Mouse (Mus musculus) right cerebral cortex, postnatal 25 days (tissue): ENCODE measurements around the gene Reln.
A peak's percentile ranks its signal among the peaks of the same experiment; 100 is the strongest.

Source experiments
- DNase-seq: peaks from one replicate; pipeline ENCODE4 v3.0.0; 2022

The Reln gene

DNA sequence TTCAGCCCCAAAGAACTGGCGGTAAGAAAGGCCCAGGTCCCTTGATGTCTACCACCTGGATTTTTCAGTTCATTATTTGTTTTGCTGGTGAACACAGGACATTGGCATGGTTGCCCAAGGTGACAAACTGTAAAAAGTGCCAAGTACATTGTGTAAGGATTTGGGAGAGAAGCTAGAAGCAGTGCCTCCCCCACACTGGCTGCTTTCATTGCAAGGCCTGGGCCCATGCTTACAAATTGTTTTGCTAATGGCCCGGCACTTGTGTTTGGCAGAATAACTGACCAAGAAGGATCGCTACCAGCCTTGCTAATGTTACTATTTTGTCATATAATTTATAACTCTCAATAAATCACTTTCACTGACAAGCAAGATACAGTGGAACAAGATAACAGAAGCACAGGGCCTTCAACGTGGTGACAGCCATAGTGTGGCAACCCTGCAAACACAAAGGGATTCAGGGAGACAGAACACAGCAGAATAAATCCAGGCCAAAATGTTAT lies 425.2 kb downstream of the Reln start:
- DNase-seq: no peak

DNA sequence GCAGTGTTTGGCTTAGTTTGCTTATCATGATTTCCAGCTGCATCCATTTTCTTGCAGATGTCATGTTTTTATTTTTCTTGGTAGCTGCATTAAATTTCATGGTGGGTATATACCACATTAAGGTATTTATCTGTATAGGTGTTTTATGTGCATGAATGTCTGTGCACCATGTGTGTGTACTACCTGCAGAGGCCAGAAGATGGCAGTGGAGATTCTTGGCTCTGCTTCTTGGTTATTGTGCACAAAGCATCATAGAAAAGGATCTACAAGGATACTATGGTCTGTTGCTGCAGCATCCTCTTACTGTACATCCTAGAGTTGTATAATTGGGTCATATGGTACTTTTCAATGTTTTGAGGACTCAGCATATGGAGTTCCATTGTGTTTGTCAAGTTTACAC lies 428.5 kb downstream of the Reln start:
- DNase-seq: no peak

DNA sequence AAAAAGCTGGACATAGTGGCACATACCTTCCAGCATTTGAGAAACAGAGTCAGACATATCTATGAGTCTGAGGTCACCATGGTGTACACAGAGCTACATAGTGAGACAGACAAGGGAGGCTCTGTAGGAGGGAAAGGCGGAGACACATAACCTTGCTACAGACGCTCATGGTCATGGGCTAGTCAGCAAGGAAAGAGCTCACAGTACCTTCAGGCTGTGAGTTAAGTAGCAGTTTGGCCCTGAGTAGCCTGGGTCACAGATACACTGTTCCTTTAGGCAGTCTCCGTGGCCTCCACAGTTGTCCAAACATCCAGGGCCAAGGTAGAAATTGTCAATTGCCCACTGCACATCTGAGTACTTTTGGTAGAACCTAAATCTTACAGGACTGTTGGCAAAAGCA lies 429.7 kb downstream of the Reln start:
- DNase-seq: no peak

DNA sequence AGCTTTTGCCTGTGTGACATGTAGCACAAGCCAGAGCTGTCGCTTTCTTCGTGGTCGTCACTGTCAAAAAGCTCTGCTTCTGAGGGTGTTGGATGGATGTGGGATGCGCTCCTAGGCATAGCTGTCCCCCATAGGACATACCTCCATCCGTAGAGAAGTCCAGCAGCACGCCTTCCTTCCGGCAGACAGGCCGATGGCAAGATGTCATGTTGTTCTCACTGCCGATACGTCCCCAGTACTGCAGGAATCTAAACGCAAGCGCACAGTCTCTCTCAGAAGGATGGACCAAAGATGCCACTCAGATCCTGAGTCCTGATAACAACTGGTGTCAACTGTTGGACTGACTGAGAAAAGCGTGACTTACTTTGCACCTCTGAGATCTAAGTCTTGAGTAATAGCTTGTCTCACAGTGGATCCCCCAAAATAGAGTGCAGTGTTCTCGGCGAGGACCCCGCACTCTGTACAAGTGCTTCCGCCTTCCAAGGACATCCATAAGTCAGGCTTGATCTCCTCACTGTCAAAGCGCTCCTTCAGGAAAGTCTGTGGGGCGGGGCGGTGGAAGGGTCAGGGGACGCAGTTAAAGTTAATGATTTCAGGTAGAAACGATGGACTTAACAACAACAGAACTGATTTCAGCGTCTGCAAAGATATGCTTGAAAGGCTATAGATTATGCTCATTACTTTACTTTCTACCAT lies 431.5 kb downstream of the Reln start:
- no peak for DNase-seq

DNA sequence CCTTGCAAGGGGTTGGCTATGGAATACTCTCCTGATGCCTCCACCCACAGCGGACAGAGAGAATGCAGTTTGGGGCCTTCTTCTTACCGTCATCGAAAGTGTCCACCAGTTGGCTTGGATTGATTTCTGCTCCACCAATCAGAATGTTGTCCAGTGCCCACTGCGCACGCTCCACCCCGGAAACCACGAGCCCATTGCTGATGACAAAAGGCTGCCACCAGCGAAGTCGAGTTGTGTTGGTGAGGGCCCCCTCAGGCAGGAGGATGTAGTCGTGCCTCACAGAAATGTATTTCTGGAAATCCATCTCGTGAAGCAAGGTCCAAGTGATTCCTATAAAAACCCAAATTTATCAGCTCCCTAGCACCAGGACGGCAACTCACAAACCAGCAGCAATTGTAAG lies 433.8 kb downstream of the Reln start:
- DNase-seq: no peak

DNA sequence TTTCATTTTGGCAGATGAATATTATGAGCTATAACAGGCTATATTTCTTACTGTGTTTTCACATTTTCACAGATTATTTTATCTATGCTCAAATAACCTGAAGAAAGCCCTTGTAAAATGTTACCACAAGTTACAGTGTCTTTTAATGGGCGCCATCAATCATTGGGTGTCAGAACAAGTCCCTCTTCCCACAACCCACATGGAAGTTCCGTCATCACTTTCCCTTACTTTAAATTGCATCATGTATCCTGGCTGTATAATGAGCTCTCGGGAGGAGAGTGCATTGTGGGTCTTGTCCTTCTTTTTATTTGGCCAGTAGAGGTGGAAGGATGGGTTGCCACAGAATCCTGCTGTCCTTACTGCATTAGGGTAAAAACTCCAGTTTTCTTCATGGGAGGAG lies 434.8 kb downstream of the Reln start:
- no peak for DNase-seq

DNA sequence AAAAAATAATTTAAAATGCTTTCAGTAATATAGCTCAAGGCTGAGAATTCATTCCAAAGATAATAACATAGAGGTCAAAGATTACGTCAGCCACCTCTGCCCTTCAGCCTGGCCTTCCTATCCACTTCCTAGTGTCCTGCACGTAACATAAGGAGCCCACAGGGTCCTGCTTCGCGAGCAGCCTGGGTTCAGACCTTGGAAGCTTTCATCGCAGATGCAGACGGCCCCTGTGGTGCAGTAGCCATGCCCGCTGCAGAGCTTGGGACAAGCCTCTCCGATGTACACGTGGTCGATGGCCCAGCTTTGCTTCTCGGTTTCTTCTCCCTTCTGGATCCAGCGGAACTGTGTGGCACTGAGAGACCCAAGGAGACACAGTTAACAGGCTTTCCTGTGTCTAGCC lies 443.1 kb downstream of the Reln start:
- DNase-seq: no peak

DNA sequence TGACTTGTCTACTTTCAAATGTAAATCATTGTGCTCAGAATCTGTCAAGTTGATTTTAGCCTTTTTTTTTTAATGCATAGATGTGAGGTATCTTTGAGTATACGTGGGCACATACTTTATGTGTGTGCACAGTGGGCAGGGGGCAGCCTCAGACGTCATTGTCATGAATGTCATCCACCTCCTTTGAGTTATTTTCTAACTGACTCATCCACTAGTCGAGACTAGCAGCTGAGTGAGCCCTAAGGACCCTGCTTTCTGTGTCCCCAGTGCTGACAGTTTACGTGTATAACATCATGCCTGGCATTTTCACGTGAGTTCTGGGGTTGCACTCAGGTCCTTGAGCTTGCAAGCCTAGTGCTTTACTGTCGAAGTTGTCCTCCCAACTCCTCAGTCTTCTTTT lies 443.6 kb downstream of the Reln start:
- DNase-seq: no peak

DNA sequence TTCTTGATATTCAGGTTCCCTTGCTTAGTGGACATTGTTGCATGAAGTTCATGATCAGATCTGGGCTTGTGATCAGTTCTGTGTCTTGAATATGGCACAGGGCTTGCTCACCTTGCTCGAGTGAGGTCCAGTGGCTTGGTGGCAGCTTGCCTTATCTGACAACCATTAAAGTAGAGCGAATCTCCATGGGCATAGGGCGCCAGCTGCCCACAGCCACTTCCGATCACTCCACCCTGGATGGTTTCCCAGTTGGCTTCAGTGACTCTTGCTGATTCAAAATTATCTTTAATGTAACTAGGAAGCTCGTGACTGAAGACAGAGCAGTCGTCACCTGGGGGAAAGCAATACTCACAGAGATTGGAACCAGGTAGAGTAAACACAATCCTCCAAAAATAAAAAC lies 445.6 kb downstream of the Reln start:
- DNase-seq: no peak

DNA sequence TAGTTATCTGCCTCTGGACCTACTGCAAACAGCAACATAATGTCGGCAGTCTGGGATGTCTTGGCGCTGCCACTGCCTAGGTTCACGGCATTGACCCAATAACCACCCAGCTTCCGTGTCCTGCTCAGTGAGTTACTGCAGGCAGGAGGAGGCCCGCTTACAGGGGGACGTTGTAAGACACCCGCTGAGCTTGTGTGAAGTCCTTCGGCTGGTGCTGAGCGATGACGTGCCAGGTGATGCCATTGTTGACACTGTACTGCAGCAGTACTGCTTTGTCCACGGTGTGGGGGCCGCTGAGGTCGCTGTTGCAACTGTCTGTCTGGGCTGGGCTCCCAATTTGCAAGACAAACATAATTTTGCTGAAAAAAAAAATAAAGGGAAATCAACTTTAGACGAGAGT lies 447.9 kb downstream of the Reln start:
- DNase-seq: no peak

DNA sequence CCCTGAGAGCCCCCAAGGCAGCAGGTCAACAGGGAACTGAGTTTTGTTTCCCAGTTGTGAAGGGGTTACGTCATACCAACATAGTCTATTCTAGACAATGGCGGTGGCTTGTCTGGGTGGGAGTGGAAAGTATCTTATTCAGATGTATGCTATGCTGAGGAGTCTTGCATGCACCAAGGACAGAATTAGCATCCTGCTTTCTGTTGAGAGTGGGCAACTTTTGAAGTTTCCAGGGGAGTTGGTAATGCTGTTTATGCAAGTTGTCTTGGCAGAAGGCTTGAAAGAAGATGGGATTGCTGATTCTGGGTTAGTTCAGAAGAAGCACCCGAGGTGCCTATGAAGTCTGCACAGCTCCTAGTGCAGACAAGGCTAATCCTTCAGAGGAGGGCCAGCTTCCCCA lies 450.3 kb downstream of the Reln start:
- no peak for DNase-seq

DNA sequence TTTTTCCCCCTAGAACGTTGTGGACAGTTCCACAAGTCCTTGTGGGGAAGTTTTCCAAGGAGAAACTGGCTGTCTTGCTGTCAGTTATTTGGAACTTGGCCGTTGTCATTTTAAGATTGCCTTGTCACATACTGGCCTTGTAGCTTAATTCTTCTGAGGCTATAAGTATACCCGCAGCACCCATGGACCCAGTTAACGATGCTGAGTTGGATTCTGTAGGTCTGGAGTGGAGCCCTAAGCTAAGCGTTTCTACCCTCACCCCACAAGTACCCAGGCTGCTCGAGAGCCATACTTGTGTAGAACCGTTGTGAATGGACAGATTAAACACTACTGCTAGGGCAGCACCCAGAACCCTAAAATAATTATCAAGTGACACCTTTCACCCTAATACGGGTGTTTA lies 477.8 kb downstream of the Reln start:
- DNase-seq: no peak

DNA sequence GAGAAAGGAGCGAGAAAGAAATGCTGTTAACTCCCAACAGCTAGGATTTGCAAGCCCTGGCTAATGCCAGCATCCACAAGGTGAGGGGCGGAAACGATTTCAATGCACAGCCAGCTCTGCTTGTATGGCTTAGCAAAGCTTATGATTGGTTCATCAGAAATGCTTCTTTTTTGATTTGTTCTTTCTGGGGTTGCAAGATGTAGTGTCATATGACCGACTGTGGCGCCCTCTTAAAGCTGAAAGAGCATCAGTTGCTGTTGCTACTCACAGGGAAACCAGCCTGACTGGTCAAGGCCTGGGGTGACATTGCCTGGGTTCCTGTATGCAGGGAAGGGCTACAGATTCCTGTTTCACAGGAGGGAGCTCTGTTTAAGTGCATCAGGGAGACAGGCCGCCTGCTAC lies 478.2 kb downstream of the Reln start:
- peak; percentile 8 for DNase-seq

DNA sequence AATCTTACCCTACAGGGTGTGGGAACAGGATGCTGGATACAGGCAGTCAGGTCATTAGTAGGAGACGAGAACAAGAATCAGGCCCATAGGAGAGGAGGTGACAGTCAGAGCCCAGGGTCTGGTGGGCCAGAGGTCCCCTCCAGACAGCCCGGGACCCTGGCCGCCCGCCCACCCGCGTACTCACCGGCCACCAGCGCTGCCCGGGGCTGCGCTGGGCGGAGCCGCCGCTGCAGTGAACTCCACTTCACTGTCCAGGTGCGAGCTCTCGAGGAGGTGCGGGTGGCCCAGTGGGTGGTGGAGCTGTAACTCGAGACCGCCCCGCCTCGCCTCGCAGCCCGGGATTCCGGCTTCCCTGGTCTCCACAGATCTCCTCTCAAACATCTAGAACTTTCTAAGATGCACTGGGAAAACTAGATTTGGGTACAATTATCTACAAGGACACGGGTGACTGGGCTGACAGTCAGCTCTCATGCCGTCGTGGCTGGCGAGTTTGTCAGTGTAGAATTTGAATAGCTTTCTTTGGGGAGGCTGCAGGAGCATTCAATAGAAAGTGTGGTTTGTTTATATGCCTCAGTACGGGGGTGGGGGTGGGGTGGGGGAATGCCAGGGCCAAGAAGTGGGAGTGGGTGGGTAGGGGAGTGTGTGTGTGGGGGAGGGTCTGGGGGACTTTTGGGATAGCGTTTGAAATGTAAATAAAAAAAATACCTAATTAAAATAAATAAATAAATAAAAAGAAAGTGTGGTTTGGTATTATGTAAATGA lies 479.0 kb downstream of the Reln start, which contains the start of gene Slc26a5:
TSS of gene Slc26a5 (minus strand) at position 259 of the 762 bp plus-strand sequence.
- no peak for DNase-seq

DNA sequence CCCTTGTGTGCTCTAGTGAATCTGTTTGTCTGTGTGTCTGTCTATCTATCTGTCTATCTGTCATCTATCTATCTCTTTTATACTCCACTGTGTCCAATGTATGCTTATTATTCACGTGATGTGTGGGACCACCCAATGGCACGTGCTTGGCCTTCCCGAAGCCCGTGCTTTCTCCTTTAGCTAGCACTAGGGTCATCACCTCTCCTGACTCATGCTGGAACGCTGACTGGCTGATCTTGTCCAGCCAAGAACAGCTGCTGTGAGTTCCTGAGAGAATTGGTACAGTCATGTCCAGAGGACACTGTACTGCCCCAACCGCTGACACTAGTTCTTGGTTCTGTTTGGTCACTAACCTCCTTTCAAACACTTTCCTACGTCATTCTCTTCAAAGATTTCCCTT lies 485.8 kb downstream of the Reln start:
- no peak for DNase-seq

DNA sequence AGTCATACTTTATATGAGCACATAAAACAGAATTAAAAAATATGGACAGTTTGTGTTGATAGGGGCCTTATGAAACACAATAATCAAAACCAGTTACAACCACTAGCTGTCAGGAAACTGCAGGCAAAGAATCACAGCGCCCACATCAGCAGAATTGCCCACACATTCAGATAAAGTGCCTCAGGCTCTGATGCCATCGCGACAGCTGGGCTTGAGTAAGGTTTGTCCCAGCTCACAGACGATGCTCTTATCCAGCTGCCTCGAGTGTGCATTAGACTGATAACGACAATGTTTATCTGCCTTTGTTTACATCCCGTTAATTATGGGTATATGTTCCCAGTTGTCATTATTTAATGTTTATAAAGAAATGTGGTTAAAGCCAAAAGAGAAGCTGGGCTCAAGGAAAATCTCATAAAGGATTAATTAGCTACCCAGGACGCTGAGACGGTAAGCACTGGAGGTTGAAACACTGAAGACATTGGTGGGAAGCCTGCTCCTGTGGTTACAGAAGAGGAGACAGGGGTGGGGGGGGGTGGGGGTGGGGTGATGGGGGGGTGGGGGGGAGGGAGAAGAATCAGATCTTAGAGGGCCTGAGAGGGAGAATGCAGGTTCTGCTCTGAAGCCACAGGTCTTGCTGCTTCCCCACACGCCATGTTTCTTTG lies 492.7 kb downstream of the Reln start:
- no peak for DNase-seq

DNA sequence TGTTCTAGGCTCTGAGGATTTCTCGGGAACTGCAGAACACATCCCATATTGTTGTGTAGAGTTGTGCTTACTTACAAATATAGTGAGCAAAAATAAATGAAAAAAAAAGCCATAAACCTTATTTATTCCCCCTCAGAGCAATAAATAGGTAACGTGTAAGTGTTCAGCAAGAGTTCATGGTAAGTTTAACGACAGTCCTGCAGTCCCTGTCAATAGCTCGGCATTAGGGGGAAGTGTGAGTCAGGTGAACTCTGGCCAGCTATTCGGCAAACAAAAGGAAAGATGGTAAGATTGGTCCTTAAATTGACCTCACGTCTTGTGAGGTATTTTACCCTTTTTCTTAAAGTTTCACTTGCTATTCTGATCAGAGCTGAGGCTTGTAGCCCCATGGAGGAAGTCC lies 497.1 kb downstream of the Reln start:
- no peak for DNase-seq

DNA sequence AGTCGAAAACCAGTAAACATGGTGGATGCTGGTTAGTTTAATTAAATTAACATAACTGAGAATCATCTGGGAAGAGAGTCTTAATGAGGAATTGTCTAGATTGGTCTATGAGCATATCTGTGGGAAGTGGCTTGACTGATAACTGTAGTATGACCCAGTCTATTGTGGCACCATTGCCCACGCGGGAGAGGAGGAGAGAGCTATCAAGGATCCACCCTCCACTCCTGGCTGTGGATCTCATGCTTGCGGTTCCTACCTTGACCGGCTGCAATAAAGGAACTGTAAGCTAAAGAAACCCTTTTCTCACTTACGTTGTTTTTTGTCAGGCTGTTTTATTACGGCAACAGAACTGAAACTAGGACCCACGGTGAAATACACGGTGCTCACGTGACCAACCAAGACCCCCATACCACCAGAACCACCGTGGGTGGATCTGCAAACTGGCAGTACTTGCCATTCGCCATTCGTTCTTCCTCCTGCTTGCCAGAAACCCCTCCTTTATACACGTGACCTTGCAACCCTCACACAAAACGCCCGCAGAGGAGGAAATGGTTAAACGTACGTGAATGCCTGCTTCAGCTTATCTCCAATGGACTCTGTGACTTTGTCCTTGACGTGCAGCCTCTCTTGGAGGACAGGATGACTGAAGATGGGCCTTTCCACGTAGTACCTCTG lies 497.7 kb downstream of the Reln start:
- DNase-seq: no peak

DNA sequence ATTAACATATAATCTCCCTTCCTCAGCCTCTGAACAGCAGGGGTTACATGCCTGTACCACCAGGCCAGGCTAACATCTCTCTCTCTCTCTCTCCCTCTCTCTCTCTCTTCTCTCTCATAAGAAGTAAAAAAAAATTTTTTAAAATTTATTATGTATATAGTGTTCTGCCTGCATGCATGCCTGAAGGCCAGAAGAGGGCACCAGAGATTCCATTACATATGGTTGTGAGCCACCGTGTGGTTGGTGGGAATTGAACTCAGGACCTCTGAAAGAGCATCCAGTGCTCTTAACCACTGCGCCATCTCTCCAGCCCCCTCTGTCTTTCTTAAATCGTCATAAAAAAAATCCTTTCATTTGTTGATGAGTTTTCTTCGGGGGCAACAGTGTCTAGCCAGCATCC lies 499.8 kb downstream of the Reln start:
- no peak for DNase-seq
